Mouse (Mus musculus) E14TG2a.4 (cell line): ENCODE results near the gene Fryl.

Experiments
- CTCF ChIP-seq: conservative IDR thresholded peaks from 2 replicates; pipeline ENCODE4 v1.5.1; 2014; ENCODE audit warnings: low read length
- NANOG ChIP-seq: IDR thresholded peaks from 2 replicates; pipeline ENCODE4 v1.6.1; 2014; ENCODE audit warnings: borderline replicate concordance, low read length, mixed read lengths

DNA sequence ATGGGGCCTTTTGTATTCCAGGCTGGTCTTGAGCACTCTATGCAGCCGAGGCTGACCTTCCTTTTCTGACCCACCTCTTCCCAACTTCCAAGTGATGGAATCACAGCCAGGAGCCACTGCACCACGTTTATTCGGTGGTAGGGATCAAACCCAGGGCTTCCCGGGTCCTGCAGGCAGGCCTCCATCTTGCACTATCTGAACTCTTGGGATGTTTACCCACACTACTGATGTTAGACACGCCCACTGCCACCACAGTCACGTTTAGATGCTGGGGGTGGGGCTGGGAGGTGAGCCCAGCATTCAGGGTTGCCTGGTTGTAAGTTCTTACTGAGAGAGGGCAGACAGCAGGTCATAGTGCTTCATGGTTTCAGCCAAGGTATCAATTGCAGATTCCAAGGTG, 189.5 kb downstream of the Fryl start:
- TF ChIP-seq CTCF (no peak), NANOG (no peak)
